Mouse (Mus musculus) neural tube, embryonic 11.5 days (tissue): Measurements from ENCODE around the gene Olfr487. TPM values are rescaled to one million over a fixed set of nuclear protein-coding genes. Genes with fewer than 3 reads are reported as not detected.
"Not testable (repeated sequence)": the region's sequence is repeated elsewhere in the genome, so short reads cannot be mapped to it uniquely, and the experiment has no call there.

Experiments used
- ATAC-seq: fragments of 200-750 bp; cut with Nextera tagmentation; 2 replicates; pipeline ENCODE4 v1.8.0; 2017; ENCODE audit warnings: moderate number of reproducible peaks, mild to moderate bottlenecking, moderate TSS enrichment, moderate library complexity; ENCODE audit not compliant: insufficient read depth, low FRiP score, low TSS enrichment
- DNase-seq: peaks from one replicate; pipeline ENCODE4 v3.0.0-alpha.2; 2015; ENCODE audit warnings: low spot score
- H3K27ac ChIP-seq: fragments of 300-500 bp; sonication (generic); 2 replicates; pipeline ENCODE4 v1.5.1; 2014; ENCODE audit warnings: low read depth, mild to moderate bottlenecking, low read length
- H3K27me3 ChIP-seq: fragments of 300-500 bp; sonication (generic); 2 replicates; pipeline ENCODE4 v1.6.1; 2014; ENCODE audit warnings: mild to moderate bottlenecking, low read length, mixed read lengths; ENCODE audit not compliant: control insufficient read depth, insufficient read depth
- H3K36me3 ChIP-seq: fragments of 300-500 bp; sonication (generic); 2 replicates; pipeline ENCODE4 v1.6.1; 2014; ENCODE audit warnings: mild to moderate bottlenecking, low read length, moderate library complexity, mixed read lengths; ENCODE audit not compliant: control insufficient read depth, insufficient read depth
- H3K4me1 ChIP-seq: fragments of 300-500 bp; sonication (generic); 2 replicates; pipeline ENCODE4 v1.6.1; 2014; ENCODE audit warnings: low read length, mixed read lengths; ENCODE audit not compliant: control insufficient read depth, insufficient read depth
- H3K4me2 ChIP-seq: fragments of 300-500 bp; sonication (generic); 2 replicates; pipeline ENCODE4 v1.6.1; 2014; ENCODE audit warnings: low read depth, mild to moderate bottlenecking, moderate library complexity
- H3K4me3 ChIP-seq: fragments of 300-500 bp; sonication (generic); 2 replicates; pipeline ENCODE4 v1.5.1; 2014; ENCODE audit warnings: low read depth, low read length
- H3K9ac ChIP-seq: fragments of 300-500 bp; sonication (generic); 2 replicates; pipeline ENCODE4 v1.6.1; 2014; ENCODE audit warnings: mild to moderate bottlenecking, low read length
- H3K9me3 ChIP-seq: fragments of 300-500 bp; sonication (generic); 2 replicates; pipeline ENCODE4 v1.6.1; 2016; ENCODE audit warnings: low read length; ENCODE audit not compliant: control insufficient read depth
- WGBS: fragments of 180-500 bp; shearing (Covaris S2); extraction: QIAGEN DNeasy Blood & Tissue Kit; methylation state at CpG from one replicate; pipeline ENCODE4 v1.1.7; 2014; 5-methylcytosine and 5-hydroxymethylcytosine counted together
- polyA plus RNA-seq: library from polyadenylated mRNA; unstranded; fragments of >200 nt; fragmentation: Nextera tagmentation; extraction: Ambion mirVana; gene quantifications from 2 replicates; pipeline ENCODE4 v1.2.1, GENCODE M21; 2014

The Olfr487 gene
- polyA plus RNA-seq, 1 experiment from 2014 or later = not detected

- not testable (repeated sequence) for H3K27me3 ChIP-seq, H3K4me1 ChIP-seq, H3K4me3 ChIP-seq, H3K27ac ChIP-seq, H3K4me2 ChIP-seq, H3K9ac ChIP-seq, ATAC-seq, H3K9me3 ChIP-seq, DNase-seq, H3K36me3 ChIP-seq
- WGBS = 95% methylated on average over 1 of the region's 1 CpGs
These were observed 41.8 kb downstream of the Olfr487 start, which contains the start of gene Olfr486 for GRCm38 (mm10) chr7:108172642-108173041. Gene Olfr486 (minus strand): TSS chr7:108172742.

- Histone ChIP-seq H3K4me2 (no peak within 1 kb of the TSS), H3K36me3 (no peaks in the 10 kb centered on the region), H3K9me3 (no peaks in the 10 kb centered on the region), H3K27ac (no peak within 1 kb of the TSS), H3K27me3 (no peaks in the 10 kb centered on the region), H3K4me1 (no peaks in the 10 kb centered on the region), H3K9ac (no peak within 1 kb of the TSS), H3K4me3 (no peak within 1 kb of the TSS)
- DNase-seq (no peak), ATAC-seq (no peak)
These were observed 54.7 kb downstream of the Olfr487 start, which contains the start of gene Olfr485 for GRCm38 (mm10) chr7:108159771-108160170. Gene Olfr485 (minus strand): TSS chr7:108159871.

Other genes with a start within 250 kb of the Olfr487 start
- gene Olfr476, start 249.8 kb downstream of the Olfr487 start, polyA plus RNA-seq = not detected in 2 replicates
- not detected in 2 replicates for gene Olfr477, start 227.9 kb downstream of the Olfr487 start, polyA plus RNA-seq
- gene Olfr478, start 180.6 kb downstream of the Olfr487 start, polyA plus RNA-seq = not detected in 2 replicates
- not detected in 2 replicates for gene Olfr479, start 163.9 kb downstream of the Olfr487 start, polyA plus RNA-seq
- not detected in 2 replicates for gene Olfr480, start 147.3 kb downstream of the Olfr487 start, polyA plus RNA-seq
- gene Olfr481, start 134.8 kb downstream of the Olfr487 start, polyA plus RNA-seq = not detected in 2 replicates
- not detected in 2 replicates for gene Olfr482, start 117.0 kb downstream of the Olfr487 start, polyA plus RNA-seq
- not detected in 2 replicates for gene Olfr483, start 113.8 kb downstream of the Olfr487 start, polyA plus RNA-seq
- gene Olfr484, start 87.2 kb downstream of the Olfr487 start, polyA plus RNA-seq = not detected in 2 replicates
- not detected in 2 replicates for gene Olfr485, start 54.8 kb downstream of the Olfr487 start, polyA plus RNA-seq
- not detected in 2 replicates for gene Olfr486, start 41.9 kb downstream of the Olfr487 start, polyA plus RNA-seq
- gene Olfr488, start 43.7 kb upstream of the Olfr487 start, polyA plus RNA-seq = not detected in 2 replicates
- gene Olfr490, start 74.3 kb upstream of the Olfr487 start, polyA plus RNA-seq = not detected in 2 replicates
- gene Olfr491, start 98.8 kb upstream of the Olfr487 start, polyA plus RNA-seq = not detected in 2 replicates
- gene Olfr492, start 109.0 kb upstream of the Olfr487 start, polyA plus RNA-seq = not detected in 2 replicates
- gene Olfr493, start 132.3 kb upstream of the Olfr487 start, polyA plus RNA-seq = not detected in 2 replicates
- gene Olfr494, start 150.7 kb upstream of the Olfr487 start, polyA plus RNA-seq = not detected in 2 replicates
- not detected in 2 replicates for gene Olfr495, start 178.5 kb upstream of the Olfr487 start, polyA plus RNA-seq
- not detected in 2 replicates for gene Olfr497, start 205.8 kb upstream of the Olfr487 start, polyA plus RNA-seq